In the genomic region with DNA sequence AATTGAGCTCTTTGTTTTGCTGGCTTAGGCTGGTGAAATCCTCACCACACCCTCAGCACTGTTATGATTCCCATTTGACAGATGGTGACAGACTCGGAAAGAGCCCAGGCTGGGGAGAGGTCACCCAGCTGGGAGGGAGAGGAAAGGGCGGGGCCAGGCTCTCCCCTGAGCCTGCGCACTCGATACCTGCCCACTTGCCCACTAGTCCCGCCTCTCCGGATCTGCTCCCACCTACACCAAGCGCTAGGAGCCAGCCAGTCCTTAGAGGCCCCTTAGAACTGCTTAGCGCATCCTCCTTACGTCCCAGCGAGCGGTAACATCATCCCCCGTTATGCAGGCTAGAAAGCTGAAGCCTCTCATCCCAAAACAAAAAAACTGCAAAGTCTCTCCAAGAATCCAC, we compare ENCODE assay signal across 9 mouse cellular contexts. TPM values are rescaled to one million over a fixed set of nuclear protein-coding genes. Genes with fewer than 3 reads are reported as not detected.
DNase-seq lines count a peak whose midpoint lies in the region; ATAC-seq and TF ChIP-seq lines count a peak whose summit lies in the region.
"Had no signal": no experiment of that assay in that cellular context is flagged by ENCODE, and none has a peak within 500 bp of the region (broad histone marks: within the 10 kb centered on the region; RNA-seq: fewer than 3 reads in every experiment).

No protein-coding gene starts in this region.

- WGBS in forebrain, embryonic 16.5 days = 3% methylated on average over 12 of the region's 12 CpGs
- 1% methylated on average over 12 of the region's 12 CpGs for WGBS in hindbrain, embryonic 10.5 days

- H3K36me3 ChIP-seq in MEL (ENCODE audit: control insufficient read depth in 1 of 2, insufficient read depth in 2 of 2, low read length in 2 of 2) = no peaks in the 10 kb centered on the region
- H3K36me3 ChIP-seq in forebrain, embryonic 16.5 days (ENCODE audit: control insufficient read depth, insufficient read depth) = no peaks in the 10 kb centered on the region
- no peaks in the 10 kb centered on the region for H3K36me3 ChIP-seq in hindbrain, embryonic 10.5 days

- no peak overlapping the region for H3K27ac ChIP-seq in MEL (ENCODE audit: control insufficient read depth, low read depth, low read length)
- peak overlapping the region; percentile 91 for H3K27ac ChIP-seq in brown adipose tissue, adult 24 weeks (replicated peaks; ENCODE audit: low read depth, low read length)
- peak overlapping the region; percentile 63; the same call in 1 of the 2 replicates for H3K27ac ChIP-seq in forebrain, embryonic 16.5 days (ENCODE audit: low read length)
- H3K27ac ChIP-seq in hindbrain, embryonic 10.5 days = peak overlapping the region; percentile 88
- H3K27ac ChIP-seq: liver, embryonic 14.5 days had no signal

- no peak for TF ChIP-seq EP300 in MEL (IDR thresholded peaks at IDR 0.05; ENCODE audit: low read depth in 1 of 2, low read length in 2 of 2)

- TF ChIP-seq RAD21 in MEL (IDR thresholded peaks at IDR 0.05; ENCODE audit: low read depth, low read length) = no peak

- H3K79me2 ChIP-seq in MEL (ENCODE audit: control insufficient read depth, insufficient read depth, low read length, poor library complexity) = no peaks in the 10 kb centered on the region

- no peak for DNase-seq in MEL (ENCODE audit: low read depth, low spot score)
- peak; percentile 58 for DNase-seq in hindbrain, embryonic 10.5 days (ENCODE audit: low spot score)
- DNase-seq in layer of hippocampus, postnatal 10 days (ENCODE audit: low spot score in 2 of 2) = peak; percentile 54 to 67
- DNase-seq in lung, postnatal 14 days = peak; percentile 75
- DNase-seq in skeletal muscle tissue, adult 2 months (ENCODE audit: low read depth, low spot score) = peak; percentile 23
- no peak for DNase-seq in c-Kit-positive CD71-positive TER-119-positive erythroid progenitor cells, embryonic 14.5 days (ENCODE audit: low spot score)

- no peak overlapping the region for H3K4me3 ChIP-seq in MEL (ENCODE audit: control insufficient read depth in 1 of 2, insufficient read depth in 1 of 2, low read depth in 2 of 2, low read length in 2 of 2)
- peak overlapping the region; percentile 21; the same call in 1 of the 2 replicates for H3K4me3 ChIP-seq in brown adipose tissue, adult 24 weeks (ENCODE audit: insufficient read depth, low read depth, low read length)
- 0 out of 2 replicates have a peak overlapping the region, but pooled peaks have one; percentile 0 for H3K4me3 ChIP-seq in forebrain, embryonic 16.5 days (replicated peaks; ENCODE audit: low read length)
- peak overlapping the region; percentile 29 for H3K4me3 ChIP-seq in hindbrain, embryonic 10.5 days

- H3K9me3 ChIP-seq in MEL (replicated peaks; ENCODE audit: insufficient read depth, low read length) = no peaks in the 10 kb centered on the region
- H3K9me3 ChIP-seq in forebrain, embryonic 16.5 days (ENCODE audit: control insufficient read depth, low read length) = no peaks in the 10 kb centered on the region
- H3K9me3 ChIP-seq in hindbrain, embryonic 10.5 days = 0 out of 2 replicates have a peak, but pooled peaks cover 3% of the 10 kb centered on the region

- TF ChIP-seq POLR2A in MEL (IDR thresholded peaks at IDR 0.05; ENCODE audit: control insufficient read depth in 1 of 2, insufficient read depth in 1 of 2, low read depth in 1 of 2, low read length in 2 of 2, poor library complexity in 1 of 2) = no peak

- no peak for TF ChIP-seq CTCF in MEL (IDR thresholded peaks at IDR 0.05 in 2 of 3, conservative IDR thresholded peaks at IDR 0.05 in 1 of 3; ENCODE audit: control insufficient read depth in 1 of 3, insufficient read depth in 1 of 3, low read depth in 2 of 3, low read length in 3 of 3, poor library complexity in 1 of 3, severe bottlenecking in 1 of 3)

- peak overlapping the region; percentile 16 for H3K4me2 ChIP-seq in forebrain, embryonic 16.5 days (ENCODE audit: low read length)

- peaks cover 5 to 6% of the 10 kb centered on the region in 2 experiments for H3K27me3 ChIP-seq in MEL (ENCODE audit: control insufficient read depth in 1 of 2, insufficient read depth in 2 of 2, low read length in 2 of 2)
- no peaks in the 10 kb centered on the region for H3K27me3 ChIP-seq in forebrain, embryonic 16.5 days (replicated peaks; ENCODE audit: control insufficient read depth, insufficient read depth, low read length)
- peaks cover 14% of the 10 kb centered on the region; the same call in 1 of the 2 replicates for H3K27me3 ChIP-seq in hindbrain, embryonic 10.5 days (ENCODE audit: insufficient read depth, poor library complexity, severe bottlenecking)

- H3K4me1 ChIP-seq in MEL (ENCODE audit: control insufficient read depth in 1 of 2, insufficient read depth in 2 of 2, low read length in 2 of 2) = no peaks in the 10 kb centered on the region; a peak in 1 of 4 replicates
- no peaks in the 10 kb centered on the region for H3K4me1 ChIP-seq in brown adipose tissue, adult 24 weeks (ENCODE audit: control insufficient read depth, insufficient read depth, insufficient read length, low read length)
- peaks cover 42% of the 10 kb centered on the region for H3K4me1 ChIP-seq in forebrain, embryonic 16.5 days (replicated peaks; ENCODE audit: control insufficient read depth, insufficient read depth, low read length)
- H3K4me1 ChIP-seq in hindbrain, embryonic 10.5 days (replicated peaks) = peaks cover 52% of the 10 kb centered on the region

- H3K9ac ChIP-seq in MEL (ENCODE audit: control insufficient read depth, low read depth, low read length, poor library complexity, severe bottlenecking) = no peak overlapping the region
- H3K9ac ChIP-seq in forebrain, embryonic 16.5 days (replicated peaks; ENCODE audit: low read depth, low read length) = peak overlapping the region; percentile 31; the same call in 1 of the 2 replicates
- H3K9ac ChIP-seq: liver, embryonic 14.5 days had no signal

- ATAC-seq in forebrain, embryonic 16.5 days = peak; percentile 15; the same call in 1 of the 2 replicates

TF ChIP-seq in MEL, 35 proteins besides CTCF, POLR2A, EP300 and RAD21:
- TF ChIP-seq ELF1 (IDR thresholded peaks at IDR 0.05; ENCODE audit: low read depth, low read length) (no peak), NRF1 (IDR thresholded peaks at IDR 0.05; ENCODE audit: insufficient read depth, low read depth, low read length, poor library complexity, severe bottlenecking) (peak; percentile 54)

RNA-seq across cellular contexts. Expression of gene Nova2, which starts 4.6 kb away (rescaled TPM):
- total RNA-seq in MEL (2012; rRNA removed) = 0.03 and 0.04 TPM in 2 replicates
- polyA plus RNA-seq in MEL (2012; ENCODE audit: insufficient read depth in 1 of 2, insufficient read length in 2 of 2, low read depth in 1 of 2, low replicate concordance in 2 of 2, missing spikeins in 1 of 2) = under 1 TPM in 1 of 2 experiments, not detected in 1; 0.22 TPM
- polyA plus RNA-seq in brown adipose tissue, adult 24 weeks (2012; ENCODE audit: insufficient read depth, insufficient read length, missing spikeins) = 1.1 and 1.6 TPM in 2 replicates
- polyA plus RNA-seq in forebrain, embryonic 16.5 days (2015; fragmentation: Nextera tagmentation; extraction: Ambion mirVana) = 15.8 and 17.3 TPM in 2 replicates
- polyA plus RNA-seq in hindbrain, embryonic 10.5 days (2016; fragmentation: Nextera tagmentation; extraction: Ambion mirVana) = 3.5 and 7.3 TPM in 2 replicates
- total RNA-seq in layer of hippocampus, postnatal 10 days (2021) = 100 to 1,000 TPM; 106 to 112 TPM

RNA-seq across cellular contexts. Expression of gene Ccdc61, which starts 10.9 kb away (rescaled TPM):
- total RNA-seq in MEL (2012; rRNA removed) = 19.7 TPM in 2 replicates
- polyA plus RNA-seq in MEL (2012; ENCODE audit: insufficient read depth in 1 of 2, insufficient read length in 2 of 2, low read depth in 1 of 2, low replicate concordance in 2 of 2, missing spikeins in 1 of 2) = 10 to 100 TPM in 1 of 2 experiments, not detected in 1; 69.8 TPM
- polyA plus RNA-seq in brown adipose tissue, adult 24 weeks (2012; ENCODE audit: insufficient read depth, insufficient read length, missing spikeins) = 4.4 and 6.3 TPM in 2 replicates
- polyA plus RNA-seq in forebrain, embryonic 16.5 days (2015; fragmentation: Nextera tagmentation; extraction: Ambion mirVana) = 23.9 and 24.0 TPM in 2 replicates
- polyA plus RNA-seq in hindbrain, embryonic 10.5 days (2016; fragmentation: Nextera tagmentation; extraction: Ambion mirVana) = 36.8 and 39.2 TPM in 2 replicates
- total RNA-seq in layer of hippocampus, postnatal 10 days (2021) = 10 to 100 TPM; 11.9 to 14.4 TPM

RNA-seq across cellular contexts. Expression of gene Pglyrp1, which starts 49.9 kb away (rescaled TPM):
- not detected in 2 replicates for total RNA-seq in MEL (2012; rRNA removed)
- under 1 TPM in 1 of 2 experiments, not detected in 1; 0.33 TPM for polyA plus RNA-seq in MEL (2012; ENCODE audit: insufficient read depth in 1 of 2, insufficient read length in 2 of 2, low read depth in 1 of 2, low replicate concordance in 2 of 2, missing spikeins in 1 of 2)
- polyA plus RNA-seq in brown adipose tissue, adult 24 weeks (2012; ENCODE audit: insufficient read depth, insufficient read length, missing spikeins) = 2.0 and 2.8 TPM in 2 replicates
- 26.3 and 26.7 TPM in 2 replicates for polyA plus RNA-seq in forebrain, embryonic 16.5 days (2015; fragmentation: Nextera tagmentation; extraction: Ambion mirVana)
- 1.0 and 1.5 TPM in 2 replicates for polyA plus RNA-seq in hindbrain, embryonic 10.5 days (2016; fragmentation: Nextera tagmentation; extraction: Ambion mirVana)
- total RNA-seq in layer of hippocampus, postnatal 10 days (2021) = 10 to 100 TPM; 22.0 to 27.9 TPM

Comparison
In these comparisons a context has a peak if more than half of its experiments do, and no peak if none do; other contexts are left out.
1. DNase-seq: peak in hindbrain, embryonic 10.5 days (single experiment), layer of hippocampus, postnatal 10 days (2 of 2), lung, postnatal 14 days (single experiment) and skeletal muscle tissue, adult 2 months (single experiment); none in MEL (single experiment) and c-Kit-positive CD71-positive TER-119-positive erythroid progenitor cells, embryonic 14.5 days (single experiment).
2. H3K4me3 ChIP-seq: peak in brown adipose tissue, adult 24 weeks (single experiment), forebrain, embryonic 16.5 days (single experiment) and hindbrain, embryonic 10.5 days (single experiment); none in MEL (0 of 2).